Mouse (Mus musculus): ENCODE measurements around the gene Zmiz1. TPM values are rescaled to one million over a fixed set of nuclear protein-coding genes. Genes with fewer than 3 reads are reported as not detected.

The Zmiz1 gene
- total and polyA plus RNA-seq, 3 experiments = 3.7 to 45.8 (median 11.1) TPM

DNA sequence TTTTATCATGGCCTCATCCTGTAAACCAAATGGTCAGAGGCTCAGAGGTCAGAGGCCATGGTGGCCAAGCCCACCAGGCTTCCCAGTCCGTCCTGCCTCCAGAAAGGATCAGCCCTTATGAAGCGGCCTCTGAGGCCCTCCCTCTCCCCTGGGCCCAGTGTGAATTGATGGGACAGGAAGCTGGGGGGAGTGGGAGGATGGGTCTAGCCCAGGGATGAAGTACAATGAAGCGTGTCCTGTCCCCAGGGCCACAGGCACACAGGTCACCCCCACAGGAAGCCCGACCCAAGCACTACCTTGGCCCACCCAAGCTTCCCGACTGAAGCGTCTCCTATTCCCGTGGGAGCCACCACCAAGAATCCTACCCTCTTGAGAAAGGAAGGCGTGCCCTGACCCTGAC, 66.7 kb downstream of the Zmiz1 start:
- Histone ChIP-seq H3K9ac (ENCODE audit: insufficient read depth, low read depth) (no peak overlapping the region), H3K4me2 (ENCODE audit: insufficient read depth, low read depth, poor library complexity, severe bottlenecking) (no peak overlapping the region), H3K27me3 (replicated peaks) (no peaks in the 10 kb centered on the region), H3K27ac (ENCODE audit: insufficient read depth, low read depth) (no peak overlapping the region), H3K36me3 (replicated peaks in 1 of 2; ENCODE audit: control insufficient read depth in 1 of 2, insufficient read depth in 1 of 2, low read length in 1 of 2) (peaks cover 9 to 38% of the 10 kb centered on the region in 2 experiments), H3K79me2 (replicated peaks; ENCODE audit: control insufficient read depth, extremely low read depth, insufficient read depth, poor library complexity, severe bottlenecking) (no peaks in the 10 kb centered on the region), H3K4me1 (ENCODE audit: control insufficient read depth in 1 of 2, insufficient read depth in 2 of 2) (peaks cover 38 to 97% of the 10 kb centered on the region in 2 experiments), H3K4me3 (replicated peaks in 1 of 3; ENCODE audit: low read depth in 2 of 3, low read length in 2 of 3, poor library complexity in 1 of 3) (no peak overlapping the region), H3K9me3 (replicated peaks; ENCODE audit: low read length) (no peaks in the 10 kb centered on the region)
- no peak for DNase-seq (ENCODE audit: extremely low read depth)
- TF ChIP-seq HCFC1 (IDR thresholded peaks at IDR 0.05; ENCODE audit: low read depth, low read length) (no peak), USF1 (IDR thresholded peaks at IDR 0.05; ENCODE audit: low read depth, low read length) (no peak), KAT2A (IDR thresholded peaks at IDR 0.05; ENCODE audit: insufficient replicate concordance, low read length) (no peak), TCF12 (IDR thresholded peaks at IDR 0.05; ENCODE audit: low read depth, low read length) (no peak), POLR2A (IDR thresholded peaks at IDR 0.05; ENCODE audit: low read depth, low read length) (no peak), MXI1 (IDR thresholded peaks at IDR 0.05; ENCODE audit: low read depth, low read length) (no peak), MYC (IDR thresholded peaks at IDR 0.05; ENCODE audit: low read depth, low read length) (no peak), GABPA (IDR thresholded peaks at IDR 0.05; ENCODE audit: insufficient replicate concordance, low read depth, low read length) (no peak), ELF1 (IDR thresholded peaks at IDR 0.05; ENCODE audit: low read depth, low read length) (no peak), ZC3H11A (IDR thresholded peaks at IDR 0.05; ENCODE audit: low read depth, low read length) (no peak), USF2 (conservative IDR thresholded peaks at IDR 0.05; ENCODE audit: low read depth, low read length) (no peak)
- in situ Hi-C loops (cut with MboI; ENCODE audit: low pct_ligation_motif_present, low pct_unique_long_range_greater_than_20kb, low sequenced_read_pairs) (no loop called here), dilution Hi-C loops (cut with MboI; ENCODE audit: extremely low pct_ligation_motif_present, extremely low pct_unique_long_range_greater_than_20kb, low sequenced_read_pairs) (no loop called here)

DNA sequence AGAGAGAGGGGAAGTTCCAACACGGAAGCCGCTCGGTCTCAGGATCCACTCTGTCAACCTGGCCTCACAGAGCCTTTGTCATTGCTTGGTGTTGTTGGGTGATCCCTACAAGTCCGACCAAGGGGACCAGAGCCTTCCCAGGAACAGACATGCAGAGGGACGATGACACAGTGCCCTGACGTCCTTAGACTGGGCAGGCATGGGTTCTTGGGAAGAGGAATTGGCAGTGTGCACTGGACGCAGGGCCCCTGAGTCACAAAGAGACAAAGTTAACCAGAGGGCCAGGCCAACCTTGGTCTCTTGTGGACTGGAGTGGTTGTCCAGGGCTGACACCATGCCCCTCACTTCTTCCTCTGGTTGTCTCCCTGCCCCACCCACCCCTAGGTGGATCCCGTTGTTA, 67.9 kb downstream of the Zmiz1 start:
- H3K4me3 ChIP-seq (replicated peaks in 1 of 3; ENCODE audit: low read depth in 2 of 3, low read length in 2 of 3, poor library complexity in 1 of 3) = no peak overlapping the region
- in situ Hi-C loops (cut with MboI; ENCODE audit: low pct_ligation_motif_present, low pct_unique_long_range_greater_than_20kb, low sequenced_read_pairs) = no loop called here
- H3K36me3 ChIP-seq (replicated peaks in 1 of 2; ENCODE audit: control insufficient read depth in 1 of 2, insufficient read depth in 1 of 2, low read length in 1 of 2) = peaks cover 9 to 39% of the 10 kb centered on the region in 2 experiments
- TF ChIP-seq ZNF384 (IDR thresholded peaks at IDR 0.05; ENCODE audit: low read depth, low read length) (no peak), ZMIZ1 (IDR thresholded peaks at IDR 0.05; ENCODE audit: low read depth, low read length) (no peak), UBTF (IDR thresholded peaks at IDR 0.05; ENCODE audit: low read depth, low read length) (no peak), GABPA (IDR thresholded peaks at IDR 0.05; ENCODE audit: insufficient replicate concordance, low read depth, low read length) (no peak), EP300 (IDR thresholded peaks at IDR 0.05; ENCODE audit: low read length) (no peak), NELFE (IDR thresholded peaks at IDR 0.05; ENCODE audit: low read depth, low read length) (no peak), BHLHE40 (IDR thresholded peaks at IDR 0.05; ENCODE audit: low read depth, low read length) (no peak), MAFK (IDR thresholded peaks at IDR 0.05; ENCODE audit: insufficient replicate concordance, low read length) (no peak), ELF1 (IDR thresholded peaks at IDR 0.05; ENCODE audit: low read depth, low read length) (no peak), POLR2A (IDR thresholded peaks at IDR 0.05; ENCODE audit: low read depth, low read length) (no peak), ZKSCAN1 (IDR thresholded peaks at IDR 0.05; ENCODE audit: borderline replicate concordance, low read depth, low read length) (no peak)
- DNase-seq (ENCODE audit: extremely low read depth) = no peak
- H3K4me1 ChIP-seq (ENCODE audit: control insufficient read depth in 1 of 2, insufficient read depth in 2 of 2) = peaks cover 34 to 97% of the 10 kb centered on the region in 2 experiments
- no peak overlapping the region for H3K9ac ChIP-seq (ENCODE audit: insufficient read depth, low read depth)
- H3K4me2 ChIP-seq (ENCODE audit: insufficient read depth, low read depth, poor library complexity, severe bottlenecking) = no peak overlapping the region
- dilution Hi-C loops (cut with MboI; ENCODE audit: extremely low pct_ligation_motif_present, extremely low pct_unique_long_range_greater_than_20kb, low sequenced_read_pairs) = no loop called here
- H3K27me3 ChIP-seq (replicated peaks) = no peaks in the 10 kb centered on the region
- H3K9me3 ChIP-seq (replicated peaks; ENCODE audit: low read length) = no peaks in the 10 kb centered on the region
- H3K27ac ChIP-seq (ENCODE audit: insufficient read depth, low read depth) = no peak overlapping the region
- no peaks in the 10 kb centered on the region for H3K79me2 ChIP-seq (replicated peaks; ENCODE audit: control insufficient read depth, extremely low read depth, insufficient read depth, poor library complexity, severe bottlenecking)

All from CH12.LX (cell line).